In genomic region chr1:74387386-74387988, GRCm38 (mm10) we compare ENCODE assay signal across 9 mouse cellular contexts. TPM values are rescaled to one million over a fixed set of nuclear protein-coding genes. Genes with fewer than 3 reads are reported as not detected.
DNase-seq lines count a peak whose midpoint lies in the region; ATAC-seq and TF ChIP-seq lines count a peak whose summit lies in the region.
"Had no signal": no experiment of that assay in that cellular context is flagged by ENCODE, and none has a peak within 500 bp of the region (broad histone marks: within the 10 kb centered on the region; RNA-seq: fewer than 3 reads in every experiment).

No protein-coding gene starts in this region.

- no peak for TF ChIP-seq POLR2A in ES-Bruce4 (IDR thresholded peaks at IDR 0.05; ENCODE audit: insufficient read depth, low read length)

- no peak for TF ChIP-seq EP300 in ES-Bruce4 (IDR thresholded peaks at IDR 0.05; ENCODE audit: insufficient read depth, low read depth, low read length)
- TF ChIP-seq EP300 in liver, postnatal 0 days (IDR thresholded peaks at IDR 0.05; ENCODE audit: low read depth): no peak

- no peak for DNase-seq in heart, postnatal 10 days
- DNase-seq in liver, postnatal 0 days: no peak
- DNase-seq in right cerebral cortex, adult 18-20 months: no peak
- no peak for DNase-seq in frontal cortex, postnatal 14 days (ENCODE audit: low spot score in 2 of 2)

- peak overlapping the region; percentile 55; the same call in 1 of the 2 replicates for H3K4me3 ChIP-seq in heart, embryonic 11.5 days (ENCODE audit: low read depth, low read length)
- peak overlapping the region; percentile 54 for H3K4me3 ChIP-seq in ES-Bruce4 (ENCODE audit: low read depth, low read length)
- H3K4me3 ChIP-seq in forebrain, embryonic 16.5 days (replicated peaks; ENCODE audit: low read length): peak overlapping the region; percentile 94
- H3K4me3 ChIP-seq in liver, postnatal 0 days (ENCODE audit: low read depth, low read length): peak overlapping the region; percentile 59

- WGBS in heart, embryonic 11.5 days (ENCODE audit: insufficient replicate concordance): 57% methylated on average over 15 of the region's 15 CpGs
- 50% methylated on average over 15 of the region's 15 CpGs for WGBS in forebrain, embryonic 16.5 days
- 37% methylated on average over 15 of the region's 15 CpGs for WGBS in liver, postnatal 0 days (ENCODE audit: insufficient replicate concordance)

- no peak for ATAC-seq in heart, embryonic 11.5 days (replicated peaks; ENCODE audit: insufficient number of reproducible peaks, low FRiP score, low TSS enrichment)
- ATAC-seq in forebrain, embryonic 16.5 days: no peak
- no peak for ATAC-seq in liver, postnatal 0 days
- ATAC-seq in erythroid progenitor cell, adult 5-6 weeks (replicated peaks; ENCODE audit: low FRiP score, poor library complexity, severe bottlenecking): no peak

- H3K27ac ChIP-seq in heart, embryonic 11.5 days (ENCODE audit: low read depth, low read length): peak overlapping the region; percentile 97
- H3K27ac ChIP-seq in ES-Bruce4 (ENCODE audit: insufficient read depth, low read length): peak overlapping the region; percentile 70
- H3K27ac ChIP-seq in forebrain, embryonic 16.5 days (ENCODE audit: low read length): peak overlapping the region; percentile 97
- peak overlapping the region; percentile 99 for H3K27ac ChIP-seq in liver, postnatal 0 days (ENCODE audit: low read depth)

- H3K4me1 ChIP-seq in heart, embryonic 11.5 days (ENCODE audit: control insufficient read depth, insufficient read depth, low read length): peaks cover 12% of the 10 kb centered on the region; the same call in 1 of the 2 replicates
- H3K4me1 ChIP-seq in ES-Bruce4 (ENCODE audit: control insufficient read depth, insufficient read depth, low read length): peaks cover 8% of the 10 kb centered on the region
- H3K4me1 ChIP-seq in forebrain, embryonic 16.5 days (replicated peaks; ENCODE audit: control insufficient read depth, insufficient read depth, low read length): peaks cover 26% of the 10 kb centered on the region
- H3K4me1 ChIP-seq in liver, postnatal 0 days (ENCODE audit: insufficient read depth): peaks cover 31% of the 10 kb centered on the region

- H3K9ac ChIP-seq in heart, embryonic 11.5 days (ENCODE audit: low read depth, low read length): peak overlapping the region; percentile 79; the same call in 1 of the 2 replicates
- peak overlapping the region; percentile 49 for H3K9ac ChIP-seq in ES-Bruce4 (ENCODE audit: low read depth, poor library complexity, severe bottlenecking)
- H3K9ac ChIP-seq in forebrain, embryonic 16.5 days (replicated peaks; ENCODE audit: low read depth, low read length): peak overlapping the region; percentile 83
- peak overlapping the region; percentile 77 for H3K9ac ChIP-seq in liver, postnatal 0 days (replicated peaks)

- intact Hi-C loops in heart, postnatal 10 days (cut with DNase I): loop anchor here (2.0 kb wide), 2 partner anchors 19 to 75 kb away; no protein-coding TSS in a partner anchor

- no peaks in the 10 kb centered on the region for H3K36me3 ChIP-seq in heart, embryonic 11.5 days (ENCODE audit: control insufficient read depth, insufficient read depth, low read length)
- no peaks in the 10 kb centered on the region for H3K36me3 ChIP-seq in ES-Bruce4 (ENCODE audit: control insufficient read depth, insufficient read depth, low read length, poor library complexity, severe bottlenecking)
- no peaks in the 10 kb centered on the region for H3K36me3 ChIP-seq in forebrain, embryonic 16.5 days (ENCODE audit: control insufficient read depth, insufficient read depth)
- no peaks in the 10 kb centered on the region for H3K36me3 ChIP-seq in liver, postnatal 0 days (replicated peaks; ENCODE audit: insufficient read depth, low read length)

- no peaks in the 10 kb centered on the region for H3K9me3 ChIP-seq in heart, embryonic 11.5 days (replicated peaks; ENCODE audit: control insufficient read depth, low read length)
- no peaks in the 10 kb centered on the region for H3K9me3 ChIP-seq in ES-Bruce4 (replicated peaks; ENCODE audit: control insufficient read depth, insufficient read depth, low read length, poor library complexity, severe bottlenecking)
- H3K9me3 ChIP-seq in forebrain, embryonic 16.5 days (ENCODE audit: control insufficient read depth, low read length): no peaks in the 10 kb centered on the region
- no peaks in the 10 kb centered on the region for H3K9me3 ChIP-seq in liver, postnatal 0 days (ENCODE audit: low read length)

- H3K4me2 ChIP-seq in heart, embryonic 11.5 days: peak overlapping the region; percentile 80
- H3K4me2 ChIP-seq in forebrain, embryonic 16.5 days (ENCODE audit: low read length): peak overlapping the region; percentile 77
- H3K4me2 ChIP-seq in liver, postnatal 0 days (ENCODE audit: low read depth, low read length): peak overlapping the region; percentile 89

- no peaks in the 10 kb centered on the region for H3K27me3 ChIP-seq in heart, embryonic 11.5 days (ENCODE audit: control insufficient read depth, insufficient read depth, low read length)
- no peaks in the 10 kb centered on the region for H3K27me3 ChIP-seq in ES-Bruce4 (ENCODE audit: control insufficient read depth, insufficient read depth, low read length, poor library complexity, severe bottlenecking)
- no peaks in the 10 kb centered on the region; the same call in none of the 2 replicates for H3K27me3 ChIP-seq in forebrain, embryonic 16.5 days (replicated peaks; ENCODE audit: control insufficient read depth, insufficient read depth, low read length)
- H3K27me3 ChIP-seq in liver, postnatal 0 days (ENCODE audit: insufficient read depth, low read length): no peaks in the 10 kb centered on the region
- H3K27me3 ChIP-seq: Patski had no signal

- TF ChIP-seq CTCF in ES-Bruce4 (IDR thresholded peaks at IDR 0.05; ENCODE audit: low read depth, low read length): no peak
- TF ChIP-seq CTCF in liver, postnatal 0 days (IDR thresholded peaks at IDR 0.05; ENCODE audit: low read depth): no peak

RNA-seq across cellular contexts. Expression of gene Ctdsp1, which starts 3.8 kb away (rescaled TPM):
- 59.6 and 63.8 TPM in 2 replicates for polyA plus RNA-seq in heart, embryonic 11.5 days (2014; fragmentation: Nextera tagmentation; extraction: Ambion mirVana)
- 100 to 1,000 TPM; 117 to 122 TPM for total RNA-seq in heart, postnatal 10 days (2021)
- polyA plus RNA-seq in ES-Bruce4 (2011; ENCODE audit: insufficient read depth, insufficient read length, low read depth, missing spikeins): 28.6 and 33.6 TPM in 2 replicates
- polyA plus RNA-seq in forebrain, embryonic 16.5 days (2015; fragmentation: Nextera tagmentation; extraction: Ambion mirVana): 18.6 and 20.0 TPM in 2 replicates
- polyA plus RNA-seq in liver, postnatal 0 days (2015; fragmentation: Nextera tagmentation; extraction: Ambion mirVana): 40.0 and 40.4 TPM in 2 replicates
- 64.5 and 65.0 TPM in 2 replicates for total RNA-seq in erythroid progenitor cell, adult 5-6 weeks (2015; ENCODE audit: low replicate concordance)
- total RNA-seq in erythroid progenitor cell, adult 5-6 weeks (2017; ENCODE audit: low replicate concordance): 18.5 and 26.8 TPM in 2 replicates

RNA-seq across cellular contexts. Expression of gene Slc11a1, which starts 12.5 kb away (rescaled TPM):
- 1.1 TPM in 2 replicates for polyA plus RNA-seq in heart, embryonic 11.5 days (2014; fragmentation: Nextera tagmentation; extraction: Ambion mirVana)
- total RNA-seq in heart, postnatal 10 days (2021): 1 to 10 TPM; 1.2 to 3.7 TPM
- 0.94 and 1.5 TPM in 2 replicates for polyA plus RNA-seq in ES-Bruce4 (2011; ENCODE audit: insufficient read depth, insufficient read length, low read depth, missing spikeins)
- polyA plus RNA-seq in forebrain, embryonic 16.5 days (2015; fragmentation: Nextera tagmentation; extraction: Ambion mirVana): 1.2 and 1.5 TPM in 2 replicates
- 12.8 and 15.1 TPM in 2 replicates for polyA plus RNA-seq in liver, postnatal 0 days (2015; fragmentation: Nextera tagmentation; extraction: Ambion mirVana)
- 7.5 and 9.0 TPM in 2 replicates for total RNA-seq in erythroid progenitor cell, adult 5-6 weeks (2015; ENCODE audit: low replicate concordance)
- total RNA-seq in erythroid progenitor cell, adult 5-6 weeks (2017; ENCODE audit: low replicate concordance): 12.5 and 19.4 TPM in 2 replicates

RNA-seq across cellular contexts. Expression of gene Vil1, which starts 21.7 kb away (rescaled TPM):
- polyA plus RNA-seq in heart, embryonic 11.5 days (2014; fragmentation: Nextera tagmentation; extraction: Ambion mirVana): 0.23 and 0.45 TPM in 2 replicates
- 1 to 10 TPM; 1.1 to 1.2 TPM for total RNA-seq in heart, postnatal 10 days (2021)
- polyA plus RNA-seq in ES-Bruce4 (2011; ENCODE audit: insufficient read depth, insufficient read length, low read depth, missing spikeins): 0.61 TPM in 2 replicates
- polyA plus RNA-seq in forebrain, embryonic 16.5 days (2015; fragmentation: Nextera tagmentation; extraction: Ambion mirVana): 0.27 and 0.42 TPM in 2 replicates
- 0.13 and 0.19 TPM in 2 replicates for polyA plus RNA-seq in liver, postnatal 0 days (2015; fragmentation: Nextera tagmentation; extraction: Ambion mirVana)
- not detected in 2 replicates for total RNA-seq in erythroid progenitor cell, adult 5-6 weeks (2015; ENCODE audit: low replicate concordance)
- 0.64 TPM in 1 of 2 replicates, not detected in the other for total RNA-seq in erythroid progenitor cell, adult 5-6 weeks (2017; ENCODE audit: low replicate concordance)

RNA-seq across cellular contexts. Expression of gene Catip, which starts 25.6 kb away (rescaled TPM):
- 0.17 and 0.59 TPM in 2 replicates for polyA plus RNA-seq in heart, embryonic 11.5 days (2014; fragmentation: Nextera tagmentation; extraction: Ambion mirVana)
- under 1 TPM; 0.29 to 0.45 TPM for total RNA-seq in heart, postnatal 10 days (2021)
- 0.75 TPM in 1 of 2 replicates, not detected in the other for polyA plus RNA-seq in ES-Bruce4 (2011; ENCODE audit: insufficient read depth, insufficient read length, low read depth, missing spikeins)
- polyA plus RNA-seq in forebrain, embryonic 16.5 days (2015; fragmentation: Nextera tagmentation; extraction: Ambion mirVana): 1.0 and 1.2 TPM in 2 replicates
- polyA plus RNA-seq in liver, postnatal 0 days (2015; fragmentation: Nextera tagmentation; extraction: Ambion mirVana): 0.11 TPM in 1 of 2 replicates, not detected in the other
- not detected in 2 replicates for total RNA-seq in erythroid progenitor cell, adult 5-6 weeks (2015; ENCODE audit: low replicate concordance)
- total RNA-seq in erythroid progenitor cell, adult 5-6 weeks (2017; ENCODE audit: low replicate concordance): not detected in 2 replicates
